Mouse (Mus musculus) thymus, postnatal 4 days (tissue): ENCODE data around the gene Trim71.

ENCODE experiments used
- DNase-seq: peaks from one replicate; pipeline ENCODE4 v3.0.0; 2021

The Trim71 gene

GRCm38 (mm10) chr9:114477019-114477418, 87.2 kb downstream of the Trim71 start:
- DNase-seq: no peak

DNA sequence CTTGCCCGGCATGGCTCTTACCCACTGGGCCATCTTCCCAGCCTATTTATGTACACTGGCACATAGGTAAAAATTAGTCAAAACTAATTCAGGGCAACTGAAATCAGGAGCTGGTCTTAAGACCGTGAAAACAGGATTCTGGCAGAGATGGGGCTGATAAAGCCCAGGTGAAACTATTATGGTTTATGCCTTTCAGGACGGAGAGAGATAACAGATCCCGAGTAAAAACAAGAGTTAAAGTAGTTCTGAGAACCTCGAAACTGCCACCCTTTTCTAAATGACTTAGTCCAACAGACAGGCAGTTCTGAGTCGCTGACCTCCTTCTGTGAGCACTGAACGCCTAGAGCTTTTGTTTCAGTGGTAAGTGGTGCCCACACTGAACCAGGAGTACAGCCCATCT, 92.3 kb downstream of the Trim71 start:
- no peak for DNase-seq

- no peak for DNase-seq
Observed at GRCm38 (mm10) chr9:114468701-114469100, 95.5 kb downstream of the Trim71 start.

GRCm38 (mm10) chr9:114468217-114468616, 96.0 kb downstream of the Trim71 start:
- no peak for DNase-seq

DNA sequence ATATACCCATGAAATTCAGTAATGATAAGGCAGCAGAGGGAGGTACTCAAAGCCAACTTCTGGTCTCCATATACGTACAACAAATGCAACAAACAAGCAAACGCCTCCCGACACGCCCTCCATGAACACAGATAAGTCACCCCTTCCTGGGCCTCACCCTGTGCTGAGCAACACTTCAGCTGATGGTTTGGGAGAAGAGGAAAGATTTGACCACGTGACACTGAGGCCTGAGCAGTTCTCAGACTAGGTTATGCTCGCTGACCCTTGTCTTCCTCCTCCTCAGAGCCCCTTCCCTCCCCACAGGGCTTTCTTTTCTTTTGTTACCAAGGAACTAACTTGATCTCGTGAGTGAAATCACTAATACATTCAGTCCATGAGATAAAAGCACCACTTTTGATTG, 97.3 kb downstream of the Trim71 start:
- DNase-seq: no peak

GRCm38 (mm10) chr9:114465442-114465841, 98.7 kb downstream of the Trim71 start:
- DNase-seq: no peak

DNA sequence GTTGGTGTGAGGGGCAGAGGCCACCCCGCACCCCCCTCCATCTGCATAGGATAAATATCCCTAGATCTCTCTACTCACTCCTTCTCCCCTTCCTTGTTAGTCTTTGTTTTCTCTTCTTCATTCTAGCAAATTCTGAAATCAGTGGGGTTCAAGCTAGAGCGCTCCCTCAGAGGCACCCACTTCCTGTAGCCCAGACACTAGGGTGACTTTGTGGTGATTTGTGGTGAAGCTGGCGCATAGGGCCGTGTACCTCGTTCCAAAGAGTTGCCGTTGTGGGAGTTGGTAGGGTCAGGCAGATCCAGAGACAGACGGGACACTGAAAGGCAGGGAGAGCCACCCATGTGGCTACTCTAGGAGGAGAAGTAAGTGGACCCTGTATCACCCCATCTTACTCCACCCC, 101.6 kb downstream of the Trim71 start:
- no peak for DNase-seq

DNA sequence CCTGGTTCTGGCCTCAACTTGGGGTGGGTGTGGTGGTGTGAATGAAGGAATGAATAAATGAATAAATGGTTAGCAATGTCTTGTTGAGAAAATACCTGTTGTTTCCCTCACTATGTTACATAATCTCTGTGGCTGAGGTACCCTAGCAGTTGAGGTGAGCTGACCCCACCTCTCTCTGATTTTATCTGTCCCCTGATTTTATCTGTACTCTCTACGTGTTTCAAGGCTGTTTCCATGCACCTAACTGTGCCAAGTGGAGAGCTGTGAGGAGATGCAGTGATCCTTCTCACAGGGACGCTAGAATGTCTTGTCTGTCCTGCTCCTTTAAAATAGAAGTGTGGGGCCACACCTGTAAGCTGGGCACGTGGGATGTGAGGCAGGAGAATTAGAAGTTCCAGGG, 105.7 kb downstream of the Trim71 start:
- DNase-seq: no peak
